Mouse (Mus musculus): Measurements from ENCODE around the gene Zfp457. TPM values are rescaled to one million over a fixed set of nuclear protein-coding genes. Genes with fewer than 3 reads are reported as not detected.
A peak's percentile ranks its signal among the peaks of the same experiment; 100 is the strongest.
"Not testable (repeated sequence)": the region's sequence is repeated elsewhere in the genome, so short reads cannot be mapped to it uniquely, and the experiment has no call there.

The Zfp457 gene
- 2.0 and 2.3 TPM in 2 replicates for polyA plus RNA-seq (2012; rRNA removed)

- peak; percentile 66 for DNase-seq (ENCODE audit: low read depth)
These were observed at the start of gene Zfp457 for GRCm38 (mm10) chr13:67305822-67306672. Gene Zfp457 (minus strand): TSS chr13:67306485.

DNA sequence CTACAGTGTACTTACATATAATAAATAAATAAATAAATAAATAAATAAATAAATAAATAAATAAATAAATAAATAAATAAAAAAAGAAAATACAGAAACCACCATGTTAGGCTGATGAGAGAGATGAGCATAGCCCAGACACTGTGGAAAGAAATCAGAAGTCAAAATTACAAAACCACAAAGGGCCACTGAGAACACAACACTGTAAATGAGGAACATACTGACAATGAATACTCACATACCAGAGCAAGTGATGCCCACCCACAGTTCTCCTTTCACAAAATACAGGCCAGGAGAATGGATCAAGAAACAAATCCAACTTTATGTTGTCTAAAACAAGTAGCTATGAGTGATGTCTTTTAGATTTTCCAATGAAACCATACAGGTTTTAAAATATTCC lies 45.6 kb upstream of the Zfp457 start:
- no peak for DNase-seq (ENCODE audit: low read depth)

GRCm38 (mm10) chr13:67343422-67343821 lies 37.1 kb upstream of the Zfp457 start:
- DNase-seq (ENCODE audit: low read depth) = no peak

DNA sequence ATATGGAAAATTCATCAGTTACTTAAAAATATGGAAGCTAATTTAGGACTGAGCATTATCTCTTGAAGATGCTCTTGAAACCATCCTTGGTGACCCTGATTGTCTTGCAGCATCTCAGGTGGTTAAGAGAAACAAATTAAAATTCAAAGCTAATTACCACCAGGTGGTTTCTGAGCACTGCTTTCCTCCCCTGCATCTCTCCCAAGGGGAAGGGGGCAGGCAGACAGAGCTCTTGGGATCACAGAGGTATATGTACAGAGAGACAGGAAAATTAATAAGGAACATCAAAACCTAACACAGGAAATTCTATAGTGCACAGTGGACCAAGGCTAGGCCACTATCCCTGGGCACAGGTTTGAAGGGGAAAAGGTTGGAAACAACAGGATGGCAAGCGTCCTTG lies 26.6 kb upstream of the Zfp457 start:
- DNase-seq (ENCODE audit: low read depth) = no peak

DNA sequence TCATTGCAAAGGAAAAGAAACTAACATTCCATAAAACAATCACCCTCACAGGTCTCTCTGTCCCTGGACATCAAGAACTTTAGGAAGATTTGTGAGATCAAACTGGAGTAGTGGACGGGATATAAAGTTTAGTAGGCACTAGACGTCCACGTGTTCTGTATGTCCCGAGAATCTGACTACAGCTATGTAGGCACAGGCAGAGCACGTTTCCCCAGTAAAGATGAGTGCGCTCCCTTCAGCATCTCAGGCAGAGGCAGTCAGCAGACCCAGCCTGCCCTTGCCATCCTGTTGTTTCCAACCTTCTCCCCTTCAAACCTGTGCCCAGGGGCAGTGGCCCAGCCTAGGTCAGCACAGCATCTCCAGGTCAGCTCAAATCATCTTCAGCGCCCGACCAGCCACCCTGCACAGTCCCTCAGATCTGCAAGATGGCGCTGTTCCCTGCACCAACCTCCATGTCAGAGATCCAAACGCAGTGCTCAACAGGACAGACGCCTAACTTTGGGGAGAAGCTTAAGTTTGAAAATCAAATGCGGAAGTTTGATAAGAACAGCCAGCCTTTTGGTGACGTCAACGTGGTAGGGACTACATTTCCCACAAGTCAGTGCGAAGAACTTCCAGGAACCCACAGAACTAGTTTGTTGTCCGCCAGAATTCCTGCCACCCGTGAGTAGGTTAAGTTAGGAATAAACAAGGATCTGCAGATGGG lies 25.9 kb upstream of the Zfp457 start, which contains the start of gene Zfp595:
Gene Zfp595 (minus strand): TSS at position 552 of the 706 bp plus-strand sequence.
- peak; percentile 68 for DNase-seq (ENCODE audit: low read depth)

DNA sequence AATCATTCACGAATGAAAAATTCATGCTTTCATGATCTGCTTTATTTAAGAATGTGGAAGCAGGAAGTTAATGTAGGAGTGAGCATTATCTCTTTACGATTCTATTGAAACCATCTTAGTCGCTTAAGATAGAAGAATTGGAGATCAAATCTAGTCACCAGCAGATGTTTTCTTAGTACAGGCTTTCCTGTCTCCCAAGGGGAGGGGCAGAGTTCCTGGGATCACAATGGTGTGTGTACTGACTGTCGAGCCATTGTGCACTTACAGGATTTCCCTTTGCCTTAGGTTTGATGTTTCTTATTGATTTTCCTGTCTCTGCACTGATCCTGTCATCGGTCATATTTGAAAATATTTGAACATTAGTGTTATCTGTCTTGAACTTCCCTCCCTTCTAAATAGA lies 433 bp upstream of the Zfp457 start:
- no peak for DNase-seq (ENCODE audit: low read depth)

DNA sequence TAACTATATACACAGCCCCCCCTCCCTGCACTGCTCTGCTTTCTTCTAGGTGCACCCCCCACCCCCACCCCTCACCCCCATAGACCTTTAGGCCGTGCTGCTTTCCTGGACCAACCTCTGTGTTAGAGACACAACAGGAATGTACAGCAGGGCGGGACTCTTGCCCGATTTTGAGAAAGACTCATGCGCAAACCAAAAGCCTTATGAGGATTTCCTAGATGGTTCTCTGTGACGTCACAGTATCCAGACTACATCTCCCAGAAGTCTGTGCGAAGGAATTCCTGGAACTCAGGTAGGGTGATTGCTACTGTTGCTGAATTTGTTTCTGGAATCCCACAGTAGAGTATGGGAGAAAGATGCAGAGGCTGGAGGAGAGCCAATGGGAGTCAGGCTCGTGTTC lies 28.0 kb downstream of the Zfp457 start, which contains the start of gene Zfp458:
Gene Zfp458 (minus strand): TSS at position 153 of the 400 bp plus-strand sequence.
- peak; percentile 20 for DNase-seq (ENCODE audit: low read depth)

DNA sequence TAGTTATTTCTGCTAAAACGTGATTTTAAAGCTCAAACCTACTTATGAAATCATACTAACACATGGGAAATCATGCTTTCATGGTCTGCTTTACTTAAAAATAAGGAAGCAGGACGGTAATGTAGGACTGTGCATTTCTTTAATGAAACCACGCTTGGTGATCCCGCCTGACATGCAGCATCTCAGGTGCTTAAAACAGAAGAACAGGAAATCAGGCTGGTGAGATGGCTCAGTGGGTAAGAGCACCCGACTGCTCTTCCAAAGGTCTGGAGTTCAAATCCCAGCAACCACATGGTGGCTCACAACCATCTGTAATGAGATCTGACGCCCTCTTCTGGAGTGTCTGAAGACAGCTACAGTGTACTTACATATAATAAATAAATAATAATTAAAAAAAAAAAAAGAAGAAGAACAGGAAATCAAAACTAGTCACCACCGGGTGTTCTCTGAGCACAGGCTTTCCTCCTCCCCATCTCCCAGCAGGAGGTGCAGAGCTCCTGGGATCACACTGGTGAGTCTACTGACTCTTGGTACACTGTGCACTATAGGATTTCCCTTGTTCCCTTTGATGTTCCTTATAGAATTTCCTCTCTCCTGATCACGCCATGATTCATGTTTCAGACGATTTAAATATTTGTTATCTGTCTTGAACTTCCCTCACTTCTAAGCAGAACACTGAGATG lies 36.8 kb downstream of the Zfp457 start:
- DNase-seq (ENCODE audit: low read depth) = not testable (repeated sequence)

DNA sequence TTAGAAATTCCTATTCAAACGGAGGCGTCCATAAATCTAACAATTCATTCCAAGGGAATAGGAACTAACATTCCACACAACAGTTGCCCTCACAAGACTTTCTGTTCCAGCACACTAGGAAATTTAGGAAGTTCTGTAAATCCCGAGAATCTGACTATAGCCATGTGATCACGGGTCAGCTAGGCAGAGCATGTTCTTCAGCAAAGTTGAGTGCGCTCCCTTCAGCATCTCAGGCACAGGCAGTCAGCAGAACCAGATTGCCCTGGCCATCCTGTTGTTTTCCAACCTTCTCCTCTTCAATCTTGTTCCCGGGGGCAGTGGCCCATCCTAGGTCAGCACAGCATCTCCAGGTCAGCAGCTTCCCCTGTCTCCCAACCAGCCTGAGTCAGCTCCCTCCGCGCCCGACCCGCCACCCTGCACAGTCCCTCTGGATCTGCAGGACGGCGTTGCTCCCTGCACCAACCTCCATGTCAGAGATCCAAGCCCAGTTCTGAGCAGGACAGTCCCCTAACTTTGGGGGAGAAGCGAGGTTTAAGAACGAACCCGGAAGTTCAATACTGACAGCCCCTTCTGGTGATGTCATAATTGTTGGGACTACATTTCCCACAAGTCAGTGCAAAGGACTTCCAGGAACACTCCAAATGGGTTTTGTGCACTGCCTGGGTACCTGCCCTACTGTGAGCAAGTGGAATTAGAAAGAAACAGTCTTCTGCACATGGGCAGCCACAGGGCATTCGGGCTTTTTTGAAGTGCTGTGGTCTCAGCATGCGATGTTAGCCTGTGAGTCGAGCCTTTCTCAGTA lies 37.5 kb downstream of the Zfp457 start:
- DNase-seq (ENCODE audit: low read depth) = peak; percentile 68

Other genes with a start within 250 kb of the Zfp457 start
- 0.19 and 0.27 TPM in 2 replicates for gene Zfp712, start 245.3 kb downstream of the Zfp457 start, polyA plus RNA-seq (2012; rRNA removed)
- 0.06 and 0.12 TPM in 2 replicates for gene Zfp708, start 208.5 kb downstream of the Zfp457 start, polyA plus RNA-seq (2012; rRNA removed)
- gene Gm28557, start 197.9 kb downstream of the Zfp457 start, polyA plus RNA-seq (2012; rRNA removed) = 2.9 and 3.9 TPM in 2 replicates
- gene Rslcan18, start 190.2 kb downstream of the Zfp457 start, polyA plus RNA-seq (2012; rRNA removed) = 0.25 and 0.26 TPM in 2 replicates
- 0.69 and 0.76 TPM in 2 replicates for gene Zfp759, start 184.8 kb downstream of the Zfp457 start, polyA plus RNA-seq (2012; rRNA removed)
- 1.6 and 1.8 TPM in 2 replicates for gene Rsl1, start 133.3 kb downstream of the Zfp457 start, polyA plus RNA-seq (2012; rRNA removed)
- gene Zfp455, start 112.0 kb downstream of the Zfp457 start, polyA plus RNA-seq (2012; rRNA removed) = 0.26 and 0.33 TPM in 2 replicates
- 1.1 and 1.2 TPM in 2 replicates for gene Zfp458, start 28.0 kb downstream of the Zfp457 start, polyA plus RNA-seq (2012; rRNA removed)
- gene Zfp595, start 26.1 kb upstream of the Zfp457 start, polyA plus RNA-seq (2012; rRNA removed) = 0.91 and 1.1 TPM in 2 replicates
- gene Gm28044, start 54.1 kb upstream of the Zfp457 start, polyA plus RNA-seq (2012; rRNA removed) = 0.39 and 0.44 TPM in 2 replicates
- gene Zfp953, start 54.1 kb upstream of the Zfp457 start, polyA plus RNA-seq (2012; rRNA removed) = 0.43 and 0.51 TPM in 2 replicates
- gene Gm28041, start 69.2 kb upstream of the Zfp457 start, polyA plus RNA-seq (2012; rRNA removed) = not detected in 2 replicates
- gene Zfp456, start 69.3 kb upstream of the Zfp457 start, polyA plus RNA-seq (2012; rRNA removed) = 0.31 and 0.69 TPM in 2 replicates
- 2.3 and 3.4 TPM in 2 replicates for gene Zfp429, start 93.3 kb upstream of the Zfp457 start, polyA plus RNA-seq (2012; rRNA removed)
- 0.34 and 0.97 TPM in 2 replicates for gene Zfp459, start 114.9 kb upstream of the Zfp457 start, polyA plus RNA-seq (2012; rRNA removed)
- 3.6 and 4.2 TPM in 2 replicates for gene Zfp874a, start 145.1 kb upstream of the Zfp457 start, polyA plus RNA-seq (2012; rRNA removed)
- 2.7 and 3.2 TPM in 2 replicates for gene Zfp874b, start 177.8 kb upstream of the Zfp457 start, polyA plus RNA-seq (2012; rRNA removed)
- gene Zfp58, start 194.1 kb upstream of the Zfp457 start, polyA plus RNA-seq (2012; rRNA removed) = 1.2 and 1.4 TPM in 2 replicates
- gene Gm26965, start 219.7 kb upstream of the Zfp457 start, polyA plus RNA-seq (2012; rRNA removed) = not detected in 2 replicates
- 34.9 and 41.6 TPM in 2 replicates for gene Zfp87, start 219.7 kb upstream of the Zfp457 start, polyA plus RNA-seq (2012; rRNA removed)
- gene Zfp748, start 247.3 kb upstream of the Zfp457 start, polyA plus RNA-seq (2012; rRNA removed) = 2.6 and 3.1 TPM in 2 replicates